Mouse (Mus musculus): ENCODE data around the gene Msi2. TPM values are rescaled to one million over a fixed set of nuclear protein-coding genes. Genes with fewer than 3 reads are reported as not detected.

The Msi2 gene
- polyA plus RNA-seq, 1 experiment from 2014 or later: 15.9 TPM

DNA sequence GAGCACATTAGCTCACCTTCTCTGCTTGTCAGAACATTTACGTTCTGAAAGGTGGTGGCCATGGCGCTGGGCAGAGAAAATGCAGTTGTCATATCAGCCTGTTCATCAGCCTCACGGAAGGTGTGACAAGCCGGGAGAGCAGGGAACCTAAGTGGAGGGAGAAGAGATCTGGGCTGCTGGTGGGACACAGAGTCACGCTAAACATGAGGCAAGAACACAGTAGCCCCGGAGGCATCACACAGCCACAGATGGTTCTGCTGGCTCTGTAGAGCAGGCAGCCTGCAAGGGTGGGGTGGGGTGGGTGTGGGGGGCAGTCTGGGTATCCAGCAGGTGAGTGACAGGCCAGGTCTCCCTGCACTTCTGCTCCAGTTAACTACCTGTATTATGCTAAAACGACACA lies 210.2 kb downstream of the Msi2 start:
- 70% methylated on average over 7 of the region's 7 CpGs for WGBS
- peaks cover 58% of the 10 kb centered on the region for H3K4me1 ChIP-seq
- DNase-seq (ENCODE audit: low spot score): no peak
- H3K27ac ChIP-seq: peak overlapping the region; percentile 52
- H3K27me3 ChIP-seq (ENCODE audit: insufficient read depth, poor library complexity, severe bottlenecking): no peaks in the 10 kb centered on the region
- H3K9me3 ChIP-seq: no peaks in the 10 kb centered on the region
- no peaks in the 10 kb centered on the region for H3K36me3 ChIP-seq
- H3K4me3 ChIP-seq: no peak overlapping the region

DNA sequence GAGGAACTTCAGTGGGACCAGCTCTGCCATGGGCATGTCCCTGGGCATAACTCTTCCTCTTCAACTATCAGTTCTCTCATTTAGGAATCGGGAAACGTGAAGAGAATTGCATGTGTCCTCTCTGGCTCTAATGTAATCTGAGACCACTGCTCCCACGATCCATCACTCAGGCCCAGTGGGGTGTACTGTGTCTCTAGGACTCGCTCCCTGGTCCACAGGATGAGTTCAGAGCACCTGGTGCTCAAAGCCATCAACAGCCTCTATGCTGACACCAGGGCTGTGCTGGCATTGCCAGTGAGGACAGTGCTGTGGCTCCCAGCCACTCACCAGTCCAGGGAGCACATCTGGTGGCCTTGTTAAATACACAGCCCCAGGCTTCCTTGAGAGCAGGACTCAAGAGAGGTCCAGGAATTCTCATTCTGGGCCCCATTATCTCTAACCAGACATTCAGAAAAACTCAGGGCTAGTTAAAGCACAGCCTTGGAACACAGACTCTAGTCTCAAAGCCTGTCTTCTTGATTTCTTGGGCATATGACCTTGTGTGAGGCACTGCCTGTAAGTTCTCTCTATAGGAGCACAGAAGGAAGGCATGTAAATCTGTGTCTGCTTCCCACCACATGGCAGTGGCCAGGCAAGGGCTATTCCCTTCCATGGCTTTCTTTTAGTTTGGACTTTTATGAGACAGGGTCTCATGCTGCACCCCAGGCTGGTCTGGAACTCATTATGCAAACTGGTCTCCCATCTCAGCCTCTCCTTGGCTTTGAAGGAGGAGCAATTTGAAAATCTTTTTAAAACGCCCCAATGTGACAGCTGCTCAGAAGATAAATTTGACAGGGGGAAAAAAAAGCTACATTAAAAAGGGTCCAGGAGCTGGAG lies 211.5 kb downstream of the Msi2 start:
- peak overlapping the region; percentile 19; the same call in 1 of the 2 replicates for H3K27ac ChIP-seq
- WGBS: 61% methylated on average over 5 of the region's 5 CpGs

DNA sequence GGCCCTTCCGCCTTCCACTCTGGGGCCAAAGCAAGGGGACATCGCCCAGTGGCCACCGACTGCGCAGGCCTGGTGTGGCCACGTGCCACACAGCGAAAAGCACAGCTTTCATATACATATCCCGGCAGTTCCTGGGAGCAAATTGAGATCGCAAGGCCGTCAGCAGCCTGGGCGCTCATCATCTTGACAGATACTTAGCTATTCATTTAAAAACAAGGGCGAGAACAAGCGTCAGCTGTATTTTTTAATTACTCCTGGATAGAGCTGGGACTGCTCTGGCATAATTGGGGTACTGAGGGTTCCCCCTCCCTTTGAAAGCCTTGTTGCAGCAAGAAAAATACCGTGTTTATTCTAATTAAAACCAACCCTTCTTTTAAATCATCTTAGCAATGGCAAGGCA lies 212.2 kb downstream of the Msi2 start:
- peaks cover 61% of the 10 kb centered on the region for H3K4me1 ChIP-seq
- no peak for DNase-seq (ENCODE audit: low spot score)
- H3K9me3 ChIP-seq: no peaks in the 10 kb centered on the region
- H3K36me3 ChIP-seq: no peaks in the 10 kb centered on the region
- WGBS: 89% methylated on average over 13 of the region's 13 CpGs
- no peak overlapping the region for H3K27ac ChIP-seq
- H3K4me3 ChIP-seq: no peak overlapping the region
- H3K27me3 ChIP-seq (ENCODE audit: insufficient read depth, poor library complexity, severe bottlenecking): no peaks in the 10 kb centered on the region

More for the DNA sequence above, 211.5 kb downstream of the Msi2 start:
- Histone ChIP-seq H3K9me3 (no peaks in the 10 kb centered on the region), H3K36me3 (no peaks in the 10 kb centered on the region), H3K27me3 (ENCODE audit: insufficient read depth, poor library complexity, severe bottlenecking) (no peaks in the 10 kb centered on the region), H3K4me3 (no peak overlapping the region), H3K4me1 (peaks cover 56% of the 10 kb centered on the region)
- DNase-seq (ENCODE audit: low spot score): no peak

DNA sequence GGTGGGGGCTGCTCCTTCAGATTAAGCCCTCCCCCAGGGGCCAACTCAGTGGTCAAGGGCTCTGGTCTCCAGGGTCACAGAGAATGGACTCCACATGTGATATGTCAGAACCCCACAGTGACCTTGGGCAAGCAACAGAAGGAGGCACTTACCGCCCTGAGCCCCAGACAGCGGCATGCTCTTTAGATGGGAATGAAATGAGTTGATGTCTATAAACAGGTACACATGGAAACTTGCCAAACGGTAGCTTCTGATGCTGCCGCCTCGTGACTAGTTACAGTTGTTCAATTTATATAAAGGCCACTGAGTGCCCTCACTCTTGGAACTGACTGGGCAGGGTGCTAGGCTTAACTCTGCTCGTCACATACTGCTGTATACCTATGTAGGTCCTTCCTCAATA lies 215.7 kb downstream of the Msi2 start:
- H3K27me3 ChIP-seq (ENCODE audit: insufficient read depth, poor library complexity, severe bottlenecking): no peaks in the 10 kb centered on the region
- peaks cover 65% of the 10 kb centered on the region for H3K4me1 ChIP-seq
- peak overlapping the region; percentile 71 for H3K27ac ChIP-seq
- H3K9me3 ChIP-seq: no peaks in the 10 kb centered on the region
- WGBS: 52% methylated on average over 6 of the region's 6 CpGs
- H3K4me3 ChIP-seq: no peak overlapping the region
- 0 out of 2 replicates have a peak, but pooled peaks cover under 1% of the 10 kb centered on the region for H3K36me3 ChIP-seq
- no peak for DNase-seq (ENCODE audit: low spot score)

DNA sequence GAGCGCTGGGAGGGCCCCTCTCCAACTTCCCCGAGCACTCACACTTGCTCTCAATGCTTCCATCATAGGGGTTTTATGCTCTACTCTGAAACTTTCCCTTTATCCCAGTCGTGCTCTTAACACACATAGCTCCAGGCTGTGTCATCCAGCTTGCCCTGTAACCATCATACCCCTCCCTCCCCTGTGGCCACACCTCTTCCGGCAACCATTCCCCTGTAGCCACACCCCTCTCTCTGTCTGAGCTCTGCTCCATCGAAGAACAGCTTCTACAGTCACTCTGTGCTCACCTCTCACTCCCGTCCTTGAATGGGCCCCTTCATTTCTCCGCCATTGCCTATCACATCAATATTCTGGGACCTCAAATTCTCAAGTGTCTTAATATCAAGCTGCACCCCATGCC lies 219.8 kb downstream of the Msi2 start:
- Histone ChIP-seq H3K4me3 (no peak overlapping the region), H3K4me1 (peaks cover 70% of the 10 kb centered on the region), H3K27me3 (ENCODE audit: insufficient read depth, poor library complexity, severe bottlenecking) (no peaks in the 10 kb centered on the region), H3K36me3 (0 out of 2 replicates have a peak, but pooled peaks cover 3% of the 10 kb centered on the region), H3K9me3 (no peaks in the 10 kb centered on the region), H3K27ac (peak overlapping the region; percentile 60)
- WGBS: 57% methylated on average over 7 of the region's 7 CpGs
- DNase-seq (ENCODE audit: low spot score): no peak

DNA sequence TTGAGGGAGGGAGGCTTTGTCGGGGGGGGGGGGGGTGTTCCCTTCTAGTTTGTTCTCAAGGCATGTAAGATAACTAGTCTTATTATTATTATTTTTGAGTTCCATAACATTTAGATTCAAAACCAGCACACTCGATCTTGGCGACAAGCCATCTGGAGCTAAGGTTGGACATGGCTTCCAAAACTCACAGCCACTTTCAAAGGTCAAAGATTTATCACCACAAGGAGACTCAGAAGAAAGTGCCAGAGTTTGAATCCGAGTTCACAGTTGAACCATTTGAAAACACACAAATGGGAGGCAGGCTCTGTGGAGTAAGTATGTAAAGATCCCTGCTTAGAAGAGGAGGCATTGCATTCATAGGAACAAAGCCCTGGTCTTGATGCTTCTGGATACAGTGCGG lies 221.9 kb downstream of the Msi2 start:
- 0 out of 2 replicates have a peak, but pooled peaks cover 3% of the 10 kb centered on the region for H3K36me3 ChIP-seq
- H3K27ac ChIP-seq: no peak overlapping the region
- no peaks in the 10 kb centered on the region for H3K27me3 ChIP-seq (ENCODE audit: insufficient read depth, poor library complexity, severe bottlenecking)
- peaks cover 70% of the 10 kb centered on the region for H3K4me1 ChIP-seq
- 86% methylated on average over 5 of the region's 5 CpGs for WGBS
- DNase-seq (ENCODE audit: low spot score): no peak
- no peaks in the 10 kb centered on the region for H3K9me3 ChIP-seq
- H3K4me3 ChIP-seq: no peak overlapping the region

DNA sequence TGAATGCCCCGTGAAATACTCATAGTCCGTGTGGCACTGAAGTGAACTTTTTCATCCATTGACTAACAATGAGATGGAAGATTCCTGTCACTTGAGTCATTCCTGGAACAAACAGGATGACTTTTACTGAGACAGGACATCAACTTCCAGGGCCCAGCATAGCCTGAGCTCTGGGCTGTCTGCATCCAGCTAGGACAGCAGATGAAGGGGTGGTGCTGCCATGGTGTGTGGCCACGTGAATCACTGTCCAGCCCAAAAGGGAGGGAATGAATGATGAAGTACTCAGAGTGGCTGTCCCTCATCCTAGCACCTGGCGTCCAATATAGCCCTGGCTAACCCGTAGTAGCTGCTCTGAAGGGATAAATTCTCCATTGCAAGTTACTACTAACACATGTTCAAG lies 222.6 kb downstream of the Msi2 start:
- WGBS: 87% methylated on average over 5 of the region's 5 CpGs
- Histone ChIP-seq H3K27me3 (ENCODE audit: insufficient read depth, poor library complexity, severe bottlenecking) (no peaks in the 10 kb centered on the region), H3K27ac (no peak overlapping the region; the same call in 1 of the 2 replicates), H3K4me1 (peaks cover 66% of the 10 kb centered on the region), H3K36me3 (0 out of 2 replicates have a peak, but pooled peaks cover 3% of the 10 kb centered on the region), H3K9me3 (no peaks in the 10 kb centered on the region), H3K4me3 (no peak overlapping the region)
- DNase-seq (ENCODE audit: low spot score): no peak

DNA sequence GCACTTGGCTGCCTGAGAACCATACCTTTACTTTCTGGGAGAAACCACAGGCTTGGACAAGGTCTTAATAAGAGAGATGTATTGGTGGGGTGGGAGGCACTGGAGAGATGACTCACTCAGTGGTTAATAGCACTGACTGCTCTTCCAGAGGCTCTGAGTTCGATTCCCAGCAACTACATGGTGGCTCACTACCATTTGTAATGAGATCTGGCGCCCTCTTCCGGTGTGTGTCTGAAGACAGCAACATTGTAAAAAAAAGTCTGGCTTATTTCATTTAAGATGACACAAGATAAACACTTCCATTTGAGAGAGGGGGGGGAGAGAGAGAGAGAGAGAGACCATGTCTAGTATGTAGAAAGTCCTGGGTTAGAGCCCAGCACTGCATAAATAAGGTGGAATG lies 223.3 kb downstream of the Msi2 start:
- H3K27ac ChIP-seq: no peak overlapping the region
- no peak for DNase-seq (ENCODE audit: low spot score)
- no peak overlapping the region for H3K4me3 ChIP-seq
- H3K4me1 ChIP-seq: peaks cover 69% of the 10 kb centered on the region
- H3K27me3 ChIP-seq (ENCODE audit: insufficient read depth, poor library complexity, severe bottlenecking): no peaks in the 10 kb centered on the region
- 87% methylated on average over 3 of the region's 3 CpGs for WGBS
- 0 out of 2 replicates have a peak, but pooled peaks cover 3% of the 10 kb centered on the region for H3K36me3 ChIP-seq
- H3K9me3 ChIP-seq: no peaks in the 10 kb centered on the region

DNA sequence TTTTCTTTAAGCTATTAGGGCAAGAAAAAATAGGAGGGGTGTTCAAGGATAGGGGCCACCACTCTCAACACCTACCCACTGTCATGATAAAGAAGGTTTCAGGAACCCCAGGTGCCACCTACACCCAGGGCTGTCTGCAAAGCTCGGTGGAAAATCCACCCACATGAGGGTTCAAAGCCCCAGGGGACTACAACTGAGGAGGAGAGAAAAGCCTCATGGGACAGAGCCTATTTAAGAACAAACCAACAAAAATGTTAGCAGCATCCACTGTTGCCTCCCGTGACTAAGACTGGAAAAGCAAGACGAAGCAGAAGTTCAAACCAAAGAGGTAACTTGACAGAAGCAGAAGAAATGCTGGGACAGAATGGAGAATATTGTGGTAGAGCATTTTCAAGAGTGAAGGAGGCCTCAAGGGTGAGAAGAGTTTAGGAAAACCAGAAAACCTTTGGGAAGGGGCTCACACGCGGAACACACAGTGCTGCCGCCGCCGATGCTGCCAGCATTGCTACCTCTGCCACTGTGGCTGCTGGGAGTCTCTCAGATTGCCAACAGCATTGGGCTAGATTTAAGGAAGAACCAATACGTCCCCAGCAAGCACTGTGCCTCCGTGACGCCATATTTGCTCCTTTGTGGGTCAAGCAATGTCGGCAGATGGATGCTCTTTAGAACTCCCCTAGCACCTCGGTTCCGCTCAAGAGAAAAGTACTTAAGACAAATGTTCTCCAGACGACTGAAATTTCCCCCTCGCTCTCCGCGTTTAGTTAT lies 224.3 kb downstream of the Msi2 start:
- 88% methylated on average over 18 of the region's 18 CpGs for WGBS
- Histone ChIP-seq H3K27ac (no peak overlapping the region), H3K4me3 (no peak overlapping the region), H3K9me3 (no peaks in the 10 kb centered on the region), H3K27me3 (ENCODE audit: insufficient read depth, poor library complexity, severe bottlenecking) (no peaks in the 10 kb centered on the region), H3K36me3 (0 out of 2 replicates have a peak, but pooled peaks cover 3% of the 10 kb centered on the region), H3K4me1 (peaks cover 75% of the 10 kb centered on the region)
- no peak for DNase-seq (ENCODE audit: low spot score)

DNA sequence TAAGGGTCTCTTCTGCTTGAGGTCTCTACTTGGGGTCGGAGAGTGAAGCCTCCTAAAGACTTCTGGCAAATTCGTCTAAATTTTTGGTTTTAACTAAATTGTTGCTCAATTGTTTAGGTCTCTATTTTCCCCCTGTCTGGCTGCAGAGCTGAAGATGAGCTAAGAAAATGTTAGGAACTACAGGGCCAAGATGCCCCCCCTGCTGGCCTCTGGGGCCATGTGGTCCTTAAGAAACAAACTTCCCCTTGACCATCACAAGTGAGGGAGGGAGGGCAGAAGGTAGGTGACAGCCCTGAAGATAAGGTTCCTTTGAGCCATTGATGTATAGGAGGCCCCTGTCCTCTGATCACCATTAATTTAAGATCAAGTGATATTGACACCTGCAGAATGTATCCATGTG lies 225.7 kb downstream of the Msi2 start:
- H3K4me3 ChIP-seq: no peak overlapping the region
- no peaks in the 10 kb centered on the region for H3K27me3 ChIP-seq (ENCODE audit: insufficient read depth, poor library complexity, severe bottlenecking)
- H3K4me1 ChIP-seq: peaks cover 72% of the 10 kb centered on the region
- no peak for DNase-seq (ENCODE audit: low spot score)
- H3K36me3 ChIP-seq: peaks cover 10% of the 10 kb centered on the region; the same call in 1 of the 2 replicates
- H3K9me3 ChIP-seq: no peaks in the 10 kb centered on the region
- 91% methylated on average over 2 of the region's 2 CpGs for WGBS
- H3K27ac ChIP-seq: no peak overlapping the region

DNA sequence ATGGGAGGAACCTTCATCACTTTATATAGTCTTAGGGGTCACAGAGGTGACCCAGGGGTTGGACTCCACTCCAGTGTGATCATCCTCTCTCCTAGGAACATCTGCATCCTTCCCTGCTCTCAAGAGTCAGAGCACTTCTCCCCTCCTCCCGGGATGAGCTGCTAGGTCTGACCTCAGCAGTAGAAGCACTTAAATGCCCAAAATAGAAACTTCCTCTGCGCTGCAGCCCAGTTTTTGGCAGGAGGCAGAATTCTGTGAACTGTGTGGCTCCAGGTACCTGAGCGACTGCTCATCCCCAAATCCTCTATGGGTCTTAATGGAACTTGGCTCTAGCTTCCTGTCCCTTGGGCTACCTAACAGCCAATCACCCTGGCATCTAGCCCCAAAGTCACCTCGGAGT lies 228.3 kb downstream of the Msi2 start:
- Histone ChIP-seq H3K4me3 (no peak overlapping the region), H3K4me1 (peaks cover 75% of the 10 kb centered on the region), H3K27ac (peak overlapping the region; percentile 56; the same call in 1 of the 2 replicates), H3K27me3 (ENCODE audit: insufficient read depth, poor library complexity, severe bottlenecking) (no peaks in the 10 kb centered on the region), H3K9me3 (no peaks in the 10 kb centered on the region), H3K36me3 (peaks cover 8% of the 10 kb centered on the region; the same call in 1 of the 2 replicates)
- WGBS: 42% methylated on average over 4 of the region's 4 CpGs
- no peak for DNase-seq (ENCODE audit: low spot score)

DNA sequence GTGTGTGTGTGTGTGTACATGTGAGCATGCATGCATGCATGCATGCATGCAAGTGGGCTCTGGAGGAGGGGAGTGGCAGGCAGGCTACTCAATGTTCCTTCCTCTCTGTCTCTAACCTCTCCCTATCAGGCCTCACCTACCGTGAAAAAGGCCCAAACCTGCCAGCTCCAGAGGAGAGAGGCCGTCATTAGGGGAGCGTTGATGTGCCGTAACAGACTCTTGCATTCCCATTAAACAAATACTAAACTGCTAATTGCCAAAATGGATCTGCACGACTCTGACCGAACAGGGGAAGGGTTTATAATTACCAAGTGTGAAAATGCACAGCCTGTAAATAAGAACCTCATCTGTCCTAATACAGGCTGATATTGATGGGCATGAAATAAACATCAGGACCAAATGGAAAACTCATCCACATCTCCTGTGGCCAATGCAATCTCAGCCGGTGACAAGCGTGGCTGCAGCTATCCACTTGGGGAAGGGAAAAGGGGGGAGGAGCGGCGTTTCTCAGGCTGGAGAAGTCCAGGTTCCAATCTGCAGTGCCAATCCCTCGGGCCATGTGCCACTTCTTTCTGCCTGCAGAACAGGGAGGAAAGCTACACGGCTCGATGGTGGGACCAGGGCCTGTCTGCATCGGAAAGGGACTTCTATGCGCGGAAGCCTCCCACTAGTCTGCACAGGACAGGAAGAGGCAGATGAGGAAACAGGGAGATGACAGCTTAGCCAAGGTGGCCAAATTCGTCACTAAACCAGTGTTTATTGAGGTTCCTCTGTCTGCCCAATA lies 229.2 kb downstream of the Msi2 start:
- H3K4me3 ChIP-seq: no peak overlapping the region
- peak overlapping the region; percentile 56 for H3K27ac ChIP-seq
- no peaks in the 10 kb centered on the region for H3K27me3 ChIP-seq (ENCODE audit: insufficient read depth, poor library complexity, severe bottlenecking)
- H3K36me3 ChIP-seq: peaks cover 8% of the 10 kb centered on the region; the same call in 1 of the 2 replicates
- 79% methylated on average over 17 of the region's 17 CpGs for WGBS
- no peak for DNase-seq (ENCODE audit: low spot score)
- no peaks in the 10 kb centered on the region for H3K9me3 ChIP-seq
- H3K4me1 ChIP-seq: peaks cover 72% of the 10 kb centered on the region
